Mouse (Mus musculus): ENCODE measurements around the gene Zdhhc14. TPM values are rescaled to one million over a fixed set of nuclear protein-coding genes. Genes with fewer than 3 reads are reported as not detected.

Gene Zdhhc14
- polyA plus RNA-seq, 1 experiment from 2014 or later, result 1.6 TPM

DNA sequence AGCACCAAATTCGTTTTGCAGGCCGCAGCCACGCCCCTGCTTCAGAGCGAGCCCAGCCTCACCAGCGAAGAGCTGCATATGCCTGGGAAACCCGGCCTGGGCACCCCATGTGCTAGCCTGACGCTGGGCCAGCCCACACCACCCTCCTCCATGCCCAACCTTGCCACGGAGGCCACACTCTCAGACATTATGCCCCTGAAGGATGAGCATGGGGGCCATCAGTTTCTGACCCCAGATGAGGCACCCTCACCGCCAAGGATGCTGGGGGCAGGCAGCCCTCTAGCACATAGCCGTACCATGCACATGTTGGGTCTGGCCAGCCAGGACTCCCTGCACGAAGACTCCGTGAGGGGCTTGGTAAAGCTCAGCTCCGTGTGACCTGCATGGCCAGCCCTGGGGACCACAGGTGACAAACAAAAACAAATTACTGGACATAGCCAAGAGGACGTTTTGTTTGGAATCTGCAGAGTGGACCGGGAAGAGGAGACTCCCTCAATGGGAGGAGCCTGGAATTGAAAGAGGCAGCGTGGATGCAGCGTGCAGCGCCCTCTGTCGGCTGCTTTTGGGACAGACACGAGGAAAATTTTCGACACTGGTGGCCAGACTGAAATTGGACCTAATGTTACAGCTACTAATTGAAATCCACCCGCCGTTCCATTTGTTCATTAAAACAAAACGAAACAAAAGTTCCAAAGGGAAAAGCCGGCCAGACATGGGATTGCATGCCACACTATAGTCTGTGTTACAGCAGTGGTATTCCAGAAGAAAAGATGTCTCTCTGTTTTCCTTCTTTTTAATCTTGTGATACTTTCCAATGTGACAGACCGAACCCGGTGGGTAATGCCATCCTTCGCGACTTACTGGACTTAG is 260.6 kb downstream of the Zdhhc14 start:
- 11% methylated on average over 29 of the region's 29 CpGs for WGBS (ENCODE audit: insufficient replicate concordance)
- Histone ChIP-seq H3K4me1 (ENCODE audit: control insufficient read depth, insufficient read depth, low read length) (peaks cover 3% of the 10 kb centered on the region), H3K27me3 (ENCODE audit: control insufficient read depth, insufficient read depth, low read length) (0 out of 2 replicates have a peak, but pooled peaks cover 5% of the 10 kb centered on the region), H3K4me2 (peak overlapping the region; percentile 67), H3K9ac (ENCODE audit: low read depth, low read length) (peak overlapping the region; percentile 58), H3K9me3 (replicated peaks; ENCODE audit: control insufficient read depth, low read length) (no peaks in the 10 kb centered on the region), H3K36me3 (ENCODE audit: control insufficient read depth, insufficient read depth, low read length) (no peaks in the 10 kb centered on the region), H3K27ac (ENCODE audit: low read depth, low read length) (no peak overlapping the region), H3K4me3 (ENCODE audit: low read depth, low read length) (peak overlapping the region; percentile 41)
- peak; percentile 55; the same call in 1 of the 2 replicates for ATAC-seq (replicated peaks; ENCODE audit: insufficient number of reproducible peaks, low FRiP score, low TSS enrichment)

DNA sequence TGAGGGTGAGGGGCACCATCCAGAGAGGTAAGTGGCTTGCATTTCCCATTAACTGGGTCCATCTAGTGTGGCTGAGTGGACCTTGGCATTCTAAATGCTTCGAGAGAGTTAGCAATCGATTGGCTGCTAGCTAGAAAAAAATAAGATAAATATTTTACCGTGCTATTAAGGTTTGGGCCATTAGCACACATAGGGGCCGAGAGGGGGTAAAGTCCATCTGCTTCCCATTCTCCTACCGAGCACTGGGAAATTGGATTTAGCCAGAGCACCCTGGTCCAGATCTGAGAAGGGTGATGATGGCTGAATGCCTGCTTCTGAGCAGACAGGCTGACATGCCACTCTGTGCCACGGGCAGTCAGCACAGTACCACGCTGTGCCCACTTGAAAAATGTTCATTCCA is 263.1 kb downstream of the Zdhhc14 start:
- H3K4me2 ChIP-seq, result no peak overlapping the region
- H3K9ac ChIP-seq (ENCODE audit: low read depth, low read length), result no peak overlapping the region
- no peaks in the 10 kb centered on the region for H3K9me3 ChIP-seq (replicated peaks; ENCODE audit: control insufficient read depth, low read length)
- peaks cover 3% of the 10 kb centered on the region for H3K4me1 ChIP-seq (ENCODE audit: control insufficient read depth, insufficient read depth, low read length)
- no peak overlapping the region for H3K27ac ChIP-seq (ENCODE audit: low read depth, low read length)
- 84% methylated on average over 7 of the region's 7 CpGs for WGBS (ENCODE audit: insufficient replicate concordance)
- no peak for ATAC-seq (replicated peaks; ENCODE audit: insufficient number of reproducible peaks, low FRiP score, low TSS enrichment)
- no peak overlapping the region for H3K4me3 ChIP-seq (ENCODE audit: low read depth, low read length)
- no peaks in the 10 kb centered on the region for H3K36me3 ChIP-seq (ENCODE audit: control insufficient read depth, insufficient read depth, low read length)
- H3K27me3 ChIP-seq (ENCODE audit: control insufficient read depth, insufficient read depth, low read length), result 0 out of 2 replicates have a peak, but pooled peaks cover 5% of the 10 kb centered on the region

DNA sequence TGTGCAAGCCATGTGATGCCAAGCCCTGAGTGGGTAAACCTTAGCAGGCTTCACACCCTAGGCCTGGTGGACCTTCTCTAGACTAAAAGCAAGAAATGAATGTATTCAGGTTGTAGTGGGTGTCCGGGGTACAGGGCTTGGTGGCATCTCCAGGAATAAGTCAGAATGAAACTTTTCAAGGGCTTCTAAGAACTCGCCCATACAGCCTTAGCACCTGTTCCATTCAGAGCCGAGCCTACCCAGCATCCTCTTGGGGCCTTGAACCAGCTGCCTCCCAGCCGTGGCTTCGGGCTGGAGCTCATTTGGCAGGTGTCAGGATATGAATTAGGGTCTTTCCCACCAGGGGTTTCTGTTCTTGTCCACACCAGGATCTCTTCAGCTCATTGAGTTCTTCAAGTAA is 263.7 kb downstream of the Zdhhc14 start:
- H3K27me3 ChIP-seq (ENCODE audit: control insufficient read depth, insufficient read depth, low read length), result 0 out of 2 replicates have a peak, but pooled peaks cover 5% of the 10 kb centered on the region
- no peaks in the 10 kb centered on the region for H3K36me3 ChIP-seq (ENCODE audit: control insufficient read depth, insufficient read depth, low read length)
- H3K9me3 ChIP-seq (replicated peaks; ENCODE audit: control insufficient read depth, low read length), result no peaks in the 10 kb centered on the region
- peaks cover 3% of the 10 kb centered on the region for H3K4me1 ChIP-seq (ENCODE audit: control insufficient read depth, insufficient read depth, low read length)
- H3K9ac ChIP-seq (ENCODE audit: low read depth, low read length), result no peak overlapping the region
- no peak overlapping the region for H3K4me2 ChIP-seq
- H3K4me3 ChIP-seq (ENCODE audit: low read depth, low read length), result no peak overlapping the region
- WGBS (ENCODE audit: insufficient replicate concordance), result 71% methylated on average over 5 of the region's 5 CpGs
- H3K27ac ChIP-seq (ENCODE audit: low read depth, low read length), result no peak overlapping the region
- no peak for ATAC-seq (replicated peaks; ENCODE audit: insufficient number of reproducible peaks, low FRiP score, low TSS enrichment)

DNA sequence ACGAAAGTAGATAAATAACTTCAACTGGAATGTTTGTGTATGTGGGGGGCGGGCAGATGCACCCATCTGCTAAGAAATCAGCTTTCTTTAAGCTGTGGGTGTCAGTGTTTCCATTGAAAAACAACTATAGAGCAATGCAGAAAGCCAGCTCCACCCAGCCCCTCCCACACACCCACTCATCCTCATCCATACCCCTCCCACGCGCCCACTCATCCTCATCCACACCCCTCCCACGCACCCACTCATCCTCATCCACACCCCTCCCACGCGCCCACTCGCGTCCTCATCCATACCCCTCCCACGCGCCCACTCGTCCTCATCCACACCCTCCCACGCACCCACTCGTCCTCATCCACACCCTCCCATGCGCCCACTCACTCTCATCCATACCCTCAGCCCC is 264.5 kb downstream of the Zdhhc14 start:
- H3K9ac ChIP-seq (ENCODE audit: low read depth, low read length), result no peak overlapping the region
- ATAC-seq (replicated peaks; ENCODE audit: insufficient number of reproducible peaks, low FRiP score, low TSS enrichment), result no peak
- no peak overlapping the region for H3K4me3 ChIP-seq (ENCODE audit: low read depth, low read length)
- H3K4me2 ChIP-seq, result no peak overlapping the region
- H3K36me3 ChIP-seq (ENCODE audit: control insufficient read depth, insufficient read depth, low read length), result no peaks in the 10 kb centered on the region
- no peak overlapping the region for H3K27ac ChIP-seq (ENCODE audit: low read depth, low read length)
- WGBS (ENCODE audit: insufficient replicate concordance), result 82% methylated on average over 15 of the region's 15 CpGs
- H3K4me1 ChIP-seq (ENCODE audit: control insufficient read depth, insufficient read depth, low read length), result peaks cover 3% of the 10 kb centered on the region
- no peaks in the 10 kb centered on the region for H3K9me3 ChIP-seq (replicated peaks; ENCODE audit: control insufficient read depth, low read length)
- H3K27me3 ChIP-seq (ENCODE audit: control insufficient read depth, insufficient read depth, low read length), result 0 out of 2 replicates have a peak, but pooled peaks cover 5% of the 10 kb centered on the region

DNA sequence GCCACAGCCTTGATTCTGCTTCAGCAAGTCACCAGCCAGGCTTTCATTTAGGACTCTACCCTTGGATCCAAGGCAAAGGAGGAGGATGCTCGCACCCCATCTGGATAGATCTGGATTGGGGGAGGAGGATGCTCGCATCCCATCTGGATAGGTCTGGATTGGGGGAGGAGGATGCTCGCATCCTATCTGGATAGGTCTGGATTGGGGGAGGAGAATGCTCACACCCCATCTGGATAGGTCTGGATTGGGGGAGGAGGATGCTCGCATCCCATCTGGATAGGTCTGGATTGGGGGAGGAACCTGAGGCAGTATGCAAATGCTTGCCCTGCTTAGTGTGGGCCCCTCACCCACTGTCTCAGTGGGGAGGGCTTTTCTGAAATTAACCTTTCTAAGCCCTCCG is 271.4 kb downstream of the Zdhhc14 start:
- Histone ChIP-seq H3K27me3 (ENCODE audit: control insufficient read depth, insufficient read depth, low read length) (no peaks in the 10 kb centered on the region), H3K9ac (ENCODE audit: low read depth, low read length) (no peak overlapping the region), H3K27ac (ENCODE audit: low read depth, low read length) (no peak overlapping the region), H3K4me1 (ENCODE audit: control insufficient read depth, insufficient read depth, low read length) (no peaks in the 10 kb centered on the region), H3K36me3 (ENCODE audit: control insufficient read depth, insufficient read depth, low read length) (no peaks in the 10 kb centered on the region), H3K9me3 (replicated peaks; ENCODE audit: control insufficient read depth, low read length) (no peaks in the 10 kb centered on the region), H3K4me2 (no peak overlapping the region), H3K4me3 (ENCODE audit: low read depth, low read length) (no peak overlapping the region)
- ATAC-seq (replicated peaks; ENCODE audit: insufficient number of reproducible peaks, low FRiP score, low TSS enrichment), result no peak
- WGBS (ENCODE audit: insufficient replicate concordance), result 83% methylated on average over 5 of the region's 5 CpGs

DNA sequence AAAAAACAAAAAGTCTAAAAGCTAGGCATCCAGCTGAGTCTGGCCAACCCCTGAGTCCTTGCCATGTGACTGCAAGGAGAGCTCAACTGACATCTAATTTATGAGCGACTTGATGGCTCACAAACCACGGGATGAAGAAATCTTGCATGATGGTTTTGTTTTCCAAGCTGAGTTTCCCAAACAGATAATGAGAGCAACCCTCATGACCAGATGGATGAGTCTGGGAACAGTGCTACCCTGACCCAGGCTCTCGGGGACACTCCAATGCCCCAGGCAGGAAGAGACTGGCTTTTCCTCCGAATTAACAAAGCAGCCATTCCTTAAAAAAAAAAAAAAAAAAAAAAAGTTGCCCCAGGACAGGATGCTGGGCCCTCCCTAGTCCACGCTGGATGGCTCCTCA is 271.9 kb downstream of the Zdhhc14 start:
- H3K9me3 ChIP-seq (replicated peaks; ENCODE audit: control insufficient read depth, low read length), result no peaks in the 10 kb centered on the region
- no peak overlapping the region for H3K4me2 ChIP-seq
- no peak overlapping the region for H3K4me3 ChIP-seq (ENCODE audit: low read depth, low read length)
- H3K27ac ChIP-seq (ENCODE audit: low read depth, low read length), result no peak overlapping the region
- H3K27me3 ChIP-seq (ENCODE audit: control insufficient read depth, insufficient read depth, low read length), result no peaks in the 10 kb centered on the region
- no peaks in the 10 kb centered on the region for H3K4me1 ChIP-seq (ENCODE audit: control insufficient read depth, insufficient read depth, low read length)
- no peak for ATAC-seq (replicated peaks; ENCODE audit: insufficient number of reproducible peaks, low FRiP score, low TSS enrichment)
- WGBS (ENCODE audit: insufficient replicate concordance), result 55% methylated on average over 5 of the region's 5 CpGs
- no peak overlapping the region for H3K9ac ChIP-seq (ENCODE audit: low read depth, low read length)
- H3K36me3 ChIP-seq (ENCODE audit: control insufficient read depth, insufficient read depth, low read length), result no peaks in the 10 kb centered on the region

DNA sequence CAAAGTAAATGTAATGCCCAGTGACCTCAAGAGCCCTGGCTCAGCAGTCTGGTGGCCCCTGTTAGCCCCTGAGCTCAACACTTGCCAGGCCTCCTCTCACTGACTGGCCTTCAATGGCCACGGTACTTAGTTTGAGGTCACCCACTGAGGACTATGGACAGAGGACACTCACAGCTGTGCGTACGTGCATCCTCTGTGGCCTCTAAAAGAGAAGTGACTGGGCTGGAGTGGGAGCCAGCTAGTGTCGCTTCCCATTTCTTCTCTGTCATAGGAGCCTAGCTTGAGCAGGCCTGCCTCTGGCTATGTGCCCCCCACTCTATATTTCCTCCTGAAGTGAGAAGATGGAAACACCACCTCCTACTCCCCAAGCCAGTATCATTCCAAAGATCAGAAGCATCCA is 273.4 kb downstream of the Zdhhc14 start:
- Histone ChIP-seq H3K27ac (ENCODE audit: low read depth, low read length) (no peak overlapping the region), H3K27me3 (ENCODE audit: control insufficient read depth, insufficient read depth, low read length) (no peaks in the 10 kb centered on the region), H3K9ac (ENCODE audit: low read depth, low read length) (no peak overlapping the region), H3K36me3 (ENCODE audit: control insufficient read depth, insufficient read depth, low read length) (no peaks in the 10 kb centered on the region), H3K9me3 (replicated peaks; ENCODE audit: control insufficient read depth, low read length) (no peaks in the 10 kb centered on the region), H3K4me3 (ENCODE audit: low read depth, low read length) (no peak overlapping the region), H3K4me1 (ENCODE audit: control insufficient read depth, insufficient read depth, low read length) (peaks cover 9% of the 10 kb centered on the region; the same call in 1 of the 2 replicates), H3K4me2 (no peak overlapping the region)
- no peak for ATAC-seq (replicated peaks; ENCODE audit: insufficient number of reproducible peaks, low FRiP score, low TSS enrichment)
- 79% methylated on average over 4 of the region's 4 CpGs for WGBS (ENCODE audit: insufficient replicate concordance)

DNA sequence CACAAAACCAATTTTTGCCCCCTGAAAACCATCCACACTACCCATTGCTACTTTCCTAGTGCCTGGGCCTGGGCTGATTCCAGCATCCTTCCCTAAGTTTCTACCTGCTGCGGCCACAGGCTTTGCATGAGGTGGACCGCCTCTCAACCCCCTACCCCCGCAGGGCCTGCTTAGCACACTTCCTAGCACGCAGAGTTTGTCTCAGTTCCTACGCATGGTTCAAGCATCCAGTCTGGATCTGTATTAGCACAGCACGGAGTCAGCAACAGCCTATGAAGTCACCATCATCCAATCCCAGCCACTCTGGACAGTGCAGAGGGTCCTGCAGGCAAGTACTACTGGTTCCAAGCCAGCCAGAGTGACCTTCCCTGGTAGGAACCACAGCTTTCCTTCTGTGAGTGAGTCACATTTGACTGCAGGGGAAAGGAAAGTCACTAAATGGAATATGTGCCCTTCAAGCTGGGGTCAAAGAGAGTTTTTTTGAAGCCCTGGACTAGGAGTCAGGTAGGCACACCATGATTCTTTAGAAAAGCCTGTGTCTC is 275.9 kb downstream of the Zdhhc14 start:
- Histone ChIP-seq H3K4me2 (no peak overlapping the region), H3K4me1 (ENCODE audit: control insufficient read depth, insufficient read depth, low read length) (peaks cover 12% of the 10 kb centered on the region; the same call in 1 of the 2 replicates), H3K4me3 (ENCODE audit: low read depth, low read length) (no peak overlapping the region), H3K9me3 (replicated peaks; ENCODE audit: control insufficient read depth, low read length) (no peaks in the 10 kb centered on the region), H3K36me3 (ENCODE audit: control insufficient read depth, insufficient read depth, low read length) (no peaks in the 10 kb centered on the region), H3K27ac (ENCODE audit: low read depth, low read length) (no peak overlapping the region), H3K9ac (ENCODE audit: low read depth, low read length) (no peak overlapping the region), H3K27me3 (ENCODE audit: control insufficient read depth, insufficient read depth, low read length) (no peaks in the 10 kb centered on the region)
- ATAC-seq (replicated peaks; ENCODE audit: insufficient number of reproducible peaks, low FRiP score, low TSS enrichment), result no peak
- whole genome bisulfite sequencing (ENCODE audit: insufficient replicate concordance), result 72% methylated on average over 6 of the region's 6 CpGs

All from heart, embryonic 11.5 days (tissue).